Mouse (Mus musculus) heart, embryonic 13.5 days (tissue): ENCODE data around the gene Pspc1. TPM values are rescaled to one million over a fixed set of nuclear protein-coding genes. Genes with fewer than 3 reads are reported as not detected.
A peak's percentile ranks its signal among the peaks of the same experiment; 100 is the strongest.
"Not testable (repeated sequence)": the region's sequence is repeated elsewhere in the genome, so short reads cannot be mapped to it uniquely, and the experiment has no call there.

Source experiments
- ATAC-seq: fragments of 200-750 bp; cut with Nextera tagmentation; 2 replicates; pipeline ENCODE4 v1.8.0; 2017; ENCODE audit warnings: moderate TSS enrichment; ENCODE audit not compliant: insufficient number of reproducible peaks, low FRiP score, low TSS enrichment; ENCODE audit errors: extremely low read depth
- H3K27ac ChIP-seq: fragments of 300-500 bp; sonication (generic); replicated peaks from 2 replicates; pipeline ENCODE4 v1.5.1; 2015; ENCODE audit warnings: moderate library complexity, mild to moderate bottlenecking, inconsistent platforms
- H3K27me3 ChIP-seq: fragments of 300-500 bp; sonication (generic); replicated peaks from 2 replicates; pipeline ENCODE4 v1.6.1; 2015; ENCODE audit warnings: mild to moderate bottlenecking, inconsistent platforms
- H3K36me3 ChIP-seq: fragments of 300-500 bp; sonication (generic); 2 replicates; pipeline ENCODE4 v1.6.1; 2015; ENCODE audit warnings: mild to moderate bottlenecking, inconsistent platforms
- H3K4me1 ChIP-seq: fragments of 300-500 bp; sonication (generic); 2 replicates; pipeline ENCODE4 v1.6.1; 2015; ENCODE audit warnings: inconsistent platforms
- H3K4me2 ChIP-seq: fragments of 300-500 bp; sonication (generic); 2 replicates; pipeline ENCODE4 v1.6.1; 2015; ENCODE audit warnings: inconsistent platforms, mild to moderate bottlenecking, moderate library complexity
- H3K4me3 ChIP-seq: fragments of 300-500 bp; sonication (generic); 2 replicates; pipeline ENCODE4 v1.5.1; 2015; ENCODE audit warnings: moderate library complexity, mild to moderate bottlenecking, inconsistent platforms
- H3K9ac ChIP-seq: fragments of 300-500 bp; sonication (generic); 2 replicates; pipeline ENCODE4 v1.6.1; 2015; ENCODE audit warnings: inconsistent platforms, mild to moderate bottlenecking, moderate library complexity
- H3K9me3 ChIP-seq: fragments of 300-500 bp; sonication (generic); 2 replicates; pipeline ENCODE4 v1.6.1; 2016; ENCODE audit warnings: inconsistent platforms
- WGBS: fragments of 180-500 bp; shearing (Covaris S2); methylation state at CpG from one replicate; pipeline ENCODE4 v1.1.7; 2015; ENCODE audit warnings: mixed read lengths; 5-methylcytosine and 5-hydroxymethylcytosine counted together
- polyA plus RNA-seq: library from polyadenylated mRNA; unstranded; fragments of >200 nt; fragmentation: Nextera tagmentation; extraction: Ambion mirVana; gene quantifications from 2 replicates; pipeline ENCODE4 v1.2.1, GENCODE M21; 2015

The Pspc1 gene
- polyA plus RNA-seq, result 21.0 and 21.4 TPM in 2 replicates

DNA sequence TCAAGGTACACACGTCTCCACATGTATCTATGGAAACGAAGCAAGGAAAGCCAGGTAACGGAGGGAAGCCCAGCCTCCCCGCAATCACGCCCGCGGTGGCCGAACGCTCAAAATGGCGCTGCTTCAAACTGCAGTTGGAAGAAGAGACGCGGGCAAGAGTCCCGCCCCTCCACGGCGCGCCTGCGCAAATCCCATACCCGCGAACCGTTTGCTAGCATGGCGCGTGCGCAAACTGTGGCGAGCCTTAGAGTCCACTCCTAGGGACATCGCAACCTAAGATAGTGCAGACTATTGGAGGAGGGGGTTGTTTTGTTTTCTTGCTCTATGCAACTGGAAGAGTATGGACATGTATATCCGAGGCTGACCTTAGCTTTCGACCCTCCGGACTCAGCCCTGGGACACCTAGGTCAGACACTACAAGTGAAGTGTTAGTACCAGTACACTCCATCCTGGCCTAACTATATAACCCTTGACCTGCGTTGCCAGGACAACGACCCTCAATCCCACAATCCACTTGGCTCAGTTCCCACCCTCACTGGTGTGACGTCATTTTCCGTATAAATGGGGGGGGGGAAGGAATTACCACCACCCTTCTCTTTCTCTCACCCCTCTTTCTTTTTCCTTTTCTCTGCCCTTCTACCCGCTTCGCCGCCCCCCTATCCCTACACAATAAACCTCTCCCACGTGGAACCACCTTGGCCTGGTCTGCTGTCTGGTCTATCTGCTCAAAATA, at the start of gene Pspc1:
TSS of gene Pspc1 (minus strand) at position 117 of the 733 bp plus-strand sequence.
- WGBS, result under 1% methylated on average over 36 of the region's 36 CpGs

DNA sequence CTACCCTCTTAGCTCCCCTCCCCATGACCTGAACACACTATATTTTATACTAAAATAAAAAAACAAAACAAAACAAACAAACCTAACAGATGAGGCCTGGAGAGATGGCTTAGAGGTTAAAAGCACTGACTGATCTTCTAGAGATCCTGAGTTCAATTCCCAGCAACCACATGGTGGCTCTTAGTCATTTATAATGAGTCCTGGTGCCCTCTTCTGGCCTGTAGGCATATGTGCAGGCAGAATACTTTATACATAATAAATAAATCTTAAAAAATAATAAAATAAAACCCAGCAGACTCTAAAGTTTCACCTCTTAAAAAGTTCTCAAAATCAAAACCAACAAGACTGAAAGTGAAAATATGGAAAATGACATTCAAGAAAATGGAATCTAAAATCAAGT, 46.4 kb upstream of the Pspc1 start:
- H3K27me3 ChIP-seq, result no peaks in the 10 kb centered on the region
- ATAC-seq, result no peak
- H3K4me1 ChIP-seq, result no peaks in the 10 kb centered on the region
- no peak overlapping the region for H3K27ac ChIP-seq
- H3K9me3 ChIP-seq, result peaks cover 8% of the 10 kb centered on the region; the same call in 1 of the 2 replicates
- no peaks in the 10 kb centered on the region for H3K36me3 ChIP-seq
- H3K9ac ChIP-seq, result no peak overlapping the region
- H3K4me3 ChIP-seq, result no peak overlapping the region
- H3K4me2 ChIP-seq, result no peak overlapping the region

More for the DNA sequence above, at the start of gene Pspc1:
- peak; percentile 85 for ATAC-seq
- H3K36me3 ChIP-seq, result peaks cover 7% of the 10 kb centered on the region; the same call in 1 of the 2 replicates
- H3K4me2 ChIP-seq, result peak within 1 kb of the TSS; percentile 91
- peaks cover 37% of the 10 kb centered on the region for H3K4me1 ChIP-seq
- peak within 1 kb of the TSS; percentile 97 for H3K27ac ChIP-seq
- no peaks in the 10 kb centered on the region for H3K9me3 ChIP-seq
- peak within 1 kb of the TSS; percentile 82 for H3K4me3 ChIP-seq
- peak within 1 kb of the TSS; percentile 93 for H3K9ac ChIP-seq
- no peaks in the 10 kb centered on the region for H3K27me3 ChIP-seq

- Histone ChIP-seq H3K27ac (no peak overlapping the region), H3K9ac (no peak overlapping the region), H3K4me3 (no peak overlapping the region), H3K27me3 (no peaks in the 10 kb centered on the region), H3K4me1 (peaks cover 11% of the 10 kb centered on the region), H3K9me3 (peaks cover 8% of the 10 kb centered on the region; the same call in 1 of the 2 replicates), H3K36me3 (no peaks in the 10 kb centered on the region), H3K4me2 (0 out of 2 replicates have a peak overlapping the region, but pooled peaks have one; percentile 18)
- no peak for ATAC-seq
- whole genome bisulfite sequencing, result 9% methylated on average over 11 of the region's 11 CpGs
Observed at GRCm38 (mm10) chr14:56817616-56818015, 39.5 kb upstream of the Pspc1 start.

DNA sequence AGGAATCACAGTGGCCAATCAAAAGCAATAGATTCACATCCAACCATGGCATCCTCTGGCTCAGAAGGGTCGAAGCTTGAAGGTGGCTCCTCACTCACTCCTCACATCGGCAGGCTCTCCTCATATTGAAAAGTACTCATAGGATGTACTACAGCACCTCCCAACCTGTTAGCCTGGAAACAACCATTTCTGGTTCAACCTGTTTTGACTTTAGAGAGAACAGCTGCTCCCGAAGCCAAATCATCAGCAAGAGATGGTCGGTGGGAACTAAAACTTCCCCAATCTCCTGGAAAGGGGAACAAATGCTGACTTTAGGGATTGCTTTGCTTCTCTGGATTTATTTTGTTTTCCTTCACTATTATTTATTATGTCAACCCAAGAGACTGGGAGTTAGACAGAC, 39.0 kb upstream of the Pspc1 start:
- 0 out of 2 replicates have a peak overlapping the region, but pooled peaks have one; percentile 18 for H3K4me2 ChIP-seq

DNA sequence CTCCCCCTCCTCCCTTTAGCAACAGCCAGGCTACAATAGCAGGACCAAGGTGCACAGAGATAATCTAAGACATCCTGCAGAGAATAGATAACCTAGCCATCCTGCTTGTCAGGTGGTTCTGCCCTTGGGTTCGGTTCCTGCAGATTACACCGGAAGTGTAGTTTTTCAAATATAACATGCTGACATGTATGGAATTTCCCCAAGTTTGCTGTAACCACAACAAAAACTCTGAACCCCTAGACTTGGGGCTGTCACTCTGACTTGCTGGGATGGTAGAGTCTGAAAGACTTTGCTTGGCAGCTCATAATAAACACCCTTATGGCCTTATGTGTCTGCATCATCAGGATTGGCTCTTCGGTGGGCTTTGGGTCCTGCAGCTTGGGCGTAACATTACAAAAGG, 38.4 kb upstream of the Pspc1 start:
- Histone ChIP-seq H3K27me3 (no peaks in the 10 kb centered on the region), H3K36me3 (no peaks in the 10 kb centered on the region), H3K4me3 (no peak overlapping the region), H3K27ac (no peak overlapping the region), H3K4me2 (no peak overlapping the region), H3K4me1 (peaks cover 11% of the 10 kb centered on the region), H3K9ac (no peak overlapping the region), H3K9me3 (peaks cover 8% of the 10 kb centered on the region; the same call in 1 of the 2 replicates)
- WGBS, result 74% methylated on average over 4 of the region's 4 CpGs
- ATAC-seq, result no peak

More for the DNA sequence above, 39.0 kb upstream of the Pspc1 start:
- peaks cover 11% of the 10 kb centered on the region for H3K4me1 ChIP-seq
- no peak overlapping the region for H3K4me3 ChIP-seq
- H3K27me3 ChIP-seq, result no peaks in the 10 kb centered on the region
- H3K9ac ChIP-seq, result no peak overlapping the region
- no peaks in the 10 kb centered on the region for H3K36me3 ChIP-seq
- ATAC-seq, result no peak
- WGBS, result 69% methylated on average over 4 of the region's 4 CpGs
- peaks cover 8% of the 10 kb centered on the region; the same call in 1 of the 2 replicates for H3K9me3 ChIP-seq
- no peak overlapping the region for H3K27ac ChIP-seq

DNA sequence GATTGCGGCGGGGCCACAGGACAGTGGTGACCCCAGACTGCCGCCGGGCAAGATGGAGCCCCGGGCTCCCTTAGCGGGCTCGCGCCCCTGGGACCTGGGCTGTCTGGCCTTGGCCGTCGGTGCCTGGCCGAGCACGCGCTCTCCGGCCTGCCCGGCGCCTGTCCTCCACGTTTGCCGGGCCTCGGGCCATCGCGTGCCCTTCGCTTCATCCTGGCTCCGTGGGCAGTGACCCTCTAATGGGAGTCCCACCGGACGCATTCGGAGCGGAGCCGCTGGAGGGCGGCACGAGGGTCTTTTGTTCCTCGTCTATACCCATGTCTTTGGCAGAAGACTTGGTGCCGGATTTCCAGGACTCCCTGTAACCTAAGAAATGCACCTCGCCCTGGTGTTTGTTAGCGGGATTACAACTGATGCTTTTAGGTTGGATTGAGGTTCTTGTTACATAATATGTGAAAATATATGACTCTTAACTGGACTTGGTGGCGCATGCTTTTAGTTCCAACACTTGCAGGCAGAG, 34.5 kb upstream of the Pspc1 start:
- 1% methylated on average over 35 of the region's 35 CpGs for WGBS
- Histone ChIP-seq H3K27ac (peak overlapping the region; percentile 96), H3K4me3 (peak overlapping the region; percentile 68), H3K27me3 (no peaks in the 10 kb centered on the region), H3K36me3 (peaks cover 8% of the 10 kb centered on the region; the same call in 1 of the 2 replicates), H3K4me2 (peak overlapping the region; percentile 80), H3K9me3 (no peaks in the 10 kb centered on the region), H3K4me1 (peaks cover 33% of the 10 kb centered on the region), H3K9ac (peak overlapping the region; percentile 88)
- ATAC-seq, result peak; percentile 20; the same call in 1 of the 2 replicates

GRCm38 (mm10) chr14:56811701-56812339, 33.7 kb upstream of the Pspc1 start, which contains the start of gene Zmym5:
Gene Zmym5, minus strand, starts transcription at chr14:56811716.
- peak within 1 kb of the TSS; percentile 96 for H3K27ac ChIP-seq

GRCm38 (mm10) chr14:56810781-56811690, 32.9 kb upstream of the Pspc1 start:
- H3K4me3 ChIP-seq, result peak overlapping the region; percentile 78
- peaks cover 13% of the 10 kb centered on the region; the same call in 1 of the 2 replicates for H3K36me3 ChIP-seq
- H3K4me1 ChIP-seq, result peaks cover 33% of the 10 kb centered on the region
- peak; percentile 58 for ATAC-seq
- H3K9ac ChIP-seq, result peak overlapping the region; percentile 91
- H3K27ac ChIP-seq, result peak overlapping the region; percentile 92
- not testable (repeated sequence) for H3K9me3 ChIP-seq, H3K27me3 ChIP-seq
- H3K4me2 ChIP-seq, result peak overlapping the region; percentile 75
- 1% methylated on average over 37 of the region's 86 CpGs for WGBS

More at GRCm38 (mm10) chr14:56811701-56812339, 33.7 kb upstream of the Pspc1 start, which contains the start of gene Zmym5:
- Histone ChIP-seq H3K4me1 (peaks cover 33% of the 10 kb centered on the region), H3K9ac (peak within 1 kb of the TSS; percentile 91), H3K4me3 (peak within 1 kb of the TSS; percentile 78), H3K4me2 (peak within 1 kb of the TSS; percentile 80)
- under 1% methylated on average over 42 of the region's 72 CpGs for WGBS
- ATAC-seq, result peak; percentile 97
- H3K9me3 ChIP-seq, H3K27me3 ChIP-seq, H3K36me3 ChIP-seq: not testable (repeated sequence)

DNA sequence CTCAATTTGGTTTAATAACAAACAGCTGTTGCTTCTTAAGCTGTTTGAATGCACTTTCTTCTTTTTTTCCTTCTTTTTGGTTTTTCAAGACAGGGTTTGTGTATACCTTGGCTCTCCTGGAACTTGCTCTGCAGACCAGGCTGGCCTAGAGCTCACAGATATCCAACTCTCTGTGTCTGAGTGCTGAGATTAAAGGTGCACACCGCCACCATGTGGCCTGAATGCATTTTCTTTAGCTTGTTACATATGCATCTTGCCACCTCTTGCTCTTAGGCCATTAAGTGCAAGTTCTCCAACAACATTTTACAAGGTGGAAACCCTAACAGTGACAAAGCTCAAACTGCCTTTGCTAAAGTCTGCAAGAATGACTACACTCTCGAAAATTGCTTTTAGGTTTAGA, 15.1 kb upstream of the Pspc1 start:
- Histone ChIP-seq H3K9ac (no peak overlapping the region), H3K27ac (no peak overlapping the region), H3K4me1 (no peaks in the 10 kb centered on the region), H3K27me3 (no peaks in the 10 kb centered on the region), H3K36me3 (peaks cover 77% of the 10 kb centered on the region), H3K9me3 (no peaks in the 10 kb centered on the region), H3K4me3 (no peak overlapping the region), H3K4me2 (no peak overlapping the region)
- WGBS, result 34% methylated on average over 2 of the region's 2 CpGs
- no peak for ATAC-seq

DNA sequence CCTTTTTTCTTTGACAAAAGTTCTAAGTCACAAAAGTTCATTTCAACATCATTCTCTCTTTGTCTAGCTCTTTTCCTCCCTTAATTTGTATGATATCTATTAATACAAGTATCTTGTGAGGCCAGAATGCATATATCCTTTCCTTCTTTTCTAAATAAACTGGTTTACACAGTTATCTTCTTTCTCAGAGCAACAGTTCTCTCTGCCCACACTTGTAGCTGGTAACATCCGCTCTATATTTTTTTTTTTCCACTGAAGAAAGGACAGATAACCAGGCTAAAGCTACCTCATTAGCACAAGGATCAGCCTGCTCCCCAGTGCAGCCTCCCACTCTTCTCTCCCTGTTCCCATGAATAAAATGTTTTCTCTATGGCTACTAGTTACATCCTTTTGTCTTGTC, 6.5 kb upstream of the Pspc1 start:
- no peaks in the 10 kb centered on the region for H3K9me3 ChIP-seq
- no peak overlapping the region for H3K27ac ChIP-seq
- no peaks in the 10 kb centered on the region for H3K36me3 ChIP-seq
- no peaks in the 10 kb centered on the region for H3K27me3 ChIP-seq
- H3K9ac ChIP-seq, result no peak overlapping the region; the same call in 1 of the 2 replicates
- no peak overlapping the region for H3K4me2 ChIP-seq
- no peak overlapping the region for H3K4me3 ChIP-seq
- ATAC-seq, result no peak
- WGBS, result 50% methylated on average over 1 of the region's 1 CpGs
- H3K4me1 ChIP-seq, result no peaks in the 10 kb centered on the region
